Mouse (Mus musculus): ENCODE measurements around the gene Zmat5. TPM values are rescaled to one million over a fixed set of nuclear protein-coding genes. Genes with fewer than 3 reads are reported as not detected.

The Zmat5 gene
- polyA plus RNA-seq, 1 experiment, result 38.8 TPM

DNA sequence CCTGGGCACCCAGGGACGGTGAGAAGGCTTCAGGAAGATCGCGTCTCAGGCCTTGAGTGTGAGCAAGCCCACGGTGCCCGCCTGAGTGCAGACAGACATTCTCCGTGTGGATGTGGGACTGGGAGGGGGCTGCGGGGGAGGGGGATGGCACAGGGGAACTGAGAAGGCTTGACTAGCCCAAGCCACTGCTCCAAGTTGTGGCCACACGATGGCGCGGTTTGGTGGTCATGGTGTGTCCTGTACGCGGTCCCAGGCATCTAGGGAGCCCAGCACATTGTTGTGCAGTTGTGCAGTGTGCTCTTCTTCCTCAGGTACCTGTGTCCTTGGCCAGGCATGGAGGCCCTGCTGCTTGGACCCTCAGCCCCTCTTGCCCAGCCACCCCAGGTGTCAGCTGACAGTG lies 29.7 kb downstream of the Zmat5 start:
- no peak for DNase-seq (ENCODE audit: low read depth)

DNA sequence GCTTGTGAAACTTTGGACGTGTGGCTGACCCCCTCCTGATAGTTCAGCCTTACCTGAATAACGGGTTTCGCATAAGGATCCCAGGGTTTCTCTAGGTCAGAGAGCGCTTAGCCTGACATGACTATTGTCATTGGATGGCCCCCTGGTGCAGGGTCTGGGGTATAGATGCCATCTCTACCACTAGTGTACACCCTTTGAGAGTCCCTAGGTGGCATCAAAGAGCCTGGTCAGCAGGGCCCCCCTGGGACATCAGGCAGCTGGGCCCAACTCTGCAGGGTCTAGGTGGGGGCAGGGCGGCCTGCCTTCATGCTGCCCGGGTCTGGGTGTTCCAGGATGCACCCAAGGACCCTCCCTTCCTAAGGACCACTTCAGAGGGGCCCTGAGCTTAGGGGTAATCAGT lies 31.9 kb downstream of the Zmat5 start:
- no peak for DNase-seq (ENCODE audit: low read depth)

- DNase-seq (ENCODE audit: low read depth), result no peak
Measured at GRCm38 (mm10) chr11:4737682-4738081, 33.2 kb downstream of the Zmat5 start.

GRCm38 (mm10) chr11:4738719-4739118 lies 34.2 kb downstream of the Zmat5 start:
- no peak for DNase-seq (ENCODE audit: low read depth)

- DNase-seq (ENCODE audit: low read depth), result no peak
Measured at GRCm38 (mm10) chr11:4740785-4741184, 36.3 kb downstream of the Zmat5 start.

DNA sequence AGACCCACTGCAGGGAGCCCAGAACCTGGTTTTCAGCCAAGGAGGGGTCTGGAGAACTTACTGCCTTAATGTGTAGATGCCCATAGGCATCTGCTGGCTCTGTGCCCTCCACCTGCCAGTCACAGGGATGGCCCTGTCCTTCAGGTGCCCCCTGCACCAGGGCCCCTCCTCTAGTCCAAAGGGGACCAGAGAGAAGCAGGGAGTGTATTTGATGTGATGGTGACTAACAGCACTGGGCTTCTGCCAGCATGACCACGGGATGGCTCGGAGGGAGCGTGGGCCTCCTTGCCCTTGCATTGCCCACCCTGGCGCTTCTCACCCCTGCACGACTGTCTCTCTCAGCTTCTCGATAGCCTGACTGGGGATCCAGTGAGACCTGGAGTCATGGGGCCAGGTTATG lies 40.2 kb downstream of the Zmat5 start:
- DNase-seq (ENCODE audit: low read depth), result no peak

- DNase-seq (ENCODE audit: low read depth), result no peak
Measured at GRCm38 (mm10) chr11:4745969-4746368, 41.5 kb downstream of the Zmat5 start.

GRCm38 (mm10) chr11:4746733-4747132 lies 42.3 kb downstream of the Zmat5 start, which contains the start of gene Cabp7:
Gene Cabp7 (minus strand): TSS chr11:4746778.
- DNase-seq (ENCODE audit: low read depth), result no peak

- no peak for DNase-seq (ENCODE audit: low read depth)
Measured at GRCm38 (mm10) chr11:4747285-4747684, 42.8 kb downstream of the Zmat5 start.

GRCm38 (mm10) chr11:4750263-4750662 lies 45.8 kb downstream of the Zmat5 start:
- no peak for DNase-seq (ENCODE audit: low read depth)

GRCm38 (mm10) chr11:4752836-4753235 lies 48.4 kb downstream of the Zmat5 start:
- no peak for DNase-seq (ENCODE audit: low read depth)

GRCm38 (mm10) chr11:4754036-4754435 lies 49.6 kb downstream of the Zmat5 start:
- no peak for DNase-seq (ENCODE audit: low read depth)

DNA sequence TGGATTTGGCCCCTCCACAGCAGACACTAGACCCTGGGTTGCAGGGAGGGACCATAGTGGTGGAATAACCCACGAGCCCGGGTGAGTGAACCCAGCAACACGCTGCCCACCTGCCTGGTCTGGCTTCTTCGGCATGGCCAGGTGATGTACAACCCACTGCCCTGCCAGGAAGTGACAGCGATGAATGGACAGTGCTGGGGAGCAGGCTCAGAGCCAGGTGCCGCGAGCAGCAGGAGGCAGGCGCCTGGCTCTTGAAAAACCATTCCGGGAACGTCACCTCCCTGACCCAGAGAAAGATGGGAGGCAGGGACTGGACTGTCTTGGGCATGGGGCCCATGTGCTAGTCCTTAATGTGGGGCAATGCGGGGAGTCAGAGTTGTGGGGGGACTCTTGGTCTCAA lies 50.4 kb downstream of the Zmat5 start:
- no peak for DNase-seq (ENCODE audit: low read depth)

GRCm38 (mm10) chr11:4756460-4756859 lies 52.0 kb downstream of the Zmat5 start:
- DNase-seq (ENCODE audit: low read depth), result no peak

- DNase-seq (ENCODE audit: low read depth), result no peak
Measured at GRCm38 (mm10) chr11:4756984-4757788, 52.7 kb downstream of the Zmat5 start.

- DNase-seq (ENCODE audit: low read depth), result no peak
Measured at GRCm38 (mm10) chr11:4757789-4758158, 53.3 kb downstream of the Zmat5 start.

- DNase-seq (ENCODE audit: low read depth), result no peak
Measured at GRCm38 (mm10) chr11:4760438-4760837, 56.0 kb downstream of the Zmat5 start.

DNA sequence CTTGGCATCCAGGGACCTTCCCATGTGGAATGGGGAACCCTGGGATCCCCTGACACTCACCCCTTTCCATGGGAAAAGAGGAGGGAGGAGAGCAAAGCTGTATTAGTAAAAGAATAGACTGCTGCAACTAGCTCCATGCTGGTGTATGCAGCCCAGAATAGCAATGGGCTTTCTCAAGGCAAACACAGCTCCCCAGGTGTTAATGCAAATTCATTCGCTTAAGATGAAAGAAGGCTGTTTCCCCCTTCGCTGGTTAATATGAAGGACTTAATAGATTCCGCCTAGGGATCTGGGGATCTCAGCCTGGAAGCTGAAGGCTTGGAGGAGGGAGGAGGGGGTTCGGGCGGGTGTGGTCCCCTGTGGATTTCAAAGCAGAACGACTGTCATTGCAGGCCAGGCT lies 57.5 kb downstream of the Zmat5 start:
- DNase-seq (ENCODE audit: low read depth), result no peak

DNA sequence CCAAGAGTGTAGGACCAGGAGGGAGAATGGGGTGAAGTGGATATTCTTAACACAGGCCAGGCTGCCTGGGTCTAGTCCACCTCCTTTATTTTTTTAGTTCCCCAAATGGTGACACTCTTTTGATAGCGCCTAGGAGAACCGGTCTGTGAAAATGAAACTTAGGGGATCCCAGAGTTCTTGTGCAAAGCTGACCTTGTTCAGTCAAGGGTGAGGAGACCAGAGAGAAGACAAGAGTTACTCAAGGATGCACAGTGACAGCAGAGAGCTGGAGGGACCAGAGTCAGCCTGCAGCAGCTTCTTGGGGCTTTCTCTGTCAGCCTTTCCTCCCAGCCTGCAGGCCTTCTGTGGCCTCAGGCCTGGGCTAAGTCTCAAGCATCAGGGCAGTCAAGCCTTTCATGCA lies 58.0 kb downstream of the Zmat5 start:
- DNase-seq (ENCODE audit: low read depth), result no peak

GRCm38 (mm10) chr11:4763631-4764030 lies 59.2 kb downstream of the Zmat5 start:
- DNase-seq (ENCODE audit: low read depth), result no peak

DNA sequence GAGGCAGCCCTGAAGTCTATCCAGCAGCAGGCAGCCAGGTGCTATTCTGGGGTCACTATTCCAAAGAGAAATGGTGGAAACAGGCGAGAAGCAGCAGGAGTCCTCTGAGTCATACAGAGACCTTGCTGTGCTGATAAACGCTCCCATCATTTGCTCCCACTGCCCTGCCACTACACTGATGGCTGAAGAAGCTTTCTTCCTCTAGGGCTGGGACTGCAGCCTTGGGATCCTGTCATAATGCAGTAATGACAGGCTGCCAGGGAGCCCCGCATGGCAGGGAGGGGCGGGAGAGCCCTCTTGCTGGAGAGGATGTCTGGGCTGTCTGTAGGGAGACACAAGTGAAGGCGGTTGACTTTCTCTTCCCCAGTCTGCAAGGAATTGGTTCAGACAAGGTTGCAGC lies 60.0 kb downstream of the Zmat5 start:
- no peak for DNase-seq (ENCODE audit: low read depth)

- no peak for DNase-seq (ENCODE audit: low read depth)
Measured at GRCm38 (mm10) chr11:4768399-4768798, 63.9 kb downstream of the Zmat5 start.

GRCm38 (mm10) chr11:4769293-4769692 lies 64.8 kb downstream of the Zmat5 start:
- no peak for DNase-seq (ENCODE audit: low read depth)

GRCm38 (mm10) chr11:4769881-4770280 lies 65.4 kb downstream of the Zmat5 start:
- DNase-seq (ENCODE audit: low read depth), result no peak

All from gonadal fat pad, adult 2 months (tissue).